8 mouse cellular contexts compared by ENCODE assay signal in genomic region chr13:64205186-64205585, GRCm38 (mm10). TPM values are rescaled to one million over a fixed set of nuclear protein-coding genes. Genes with fewer than 3 reads are reported as not detected.
DNase-seq lines count a peak whose midpoint lies in the region; ATAC-seq lines count a peak whose summit lies in the region.

No protein-coding gene starts in this region.

- no peaks in the 10 kb centered on the region for H3K9me3 ChIP-seq in liver, embryonic 11.5 days (ENCODE audit: control insufficient read depth, low read length)

- no peak for ATAC-seq in CD4-positive, CD25-positive, alpha-beta regulatory T cell, adult 4 months
- ATAC-seq in liver, embryonic 11.5 days (replicated peaks; ENCODE audit: low FRiP score), result 0 out of 2 replicates have a peak, but pooled peaks have one; percentile 45

- no peak overlapping the region for H3K27ac ChIP-seq in liver, embryonic 11.5 days (ENCODE audit: low read depth, low read length)

- H3K4me3 ChIP-seq in liver, embryonic 11.5 days (ENCODE audit: low read depth, low read length), result no peak overlapping the region

- H3K4me2 ChIP-seq in liver, embryonic 11.5 days, result no peak overlapping the region

- H3K36me3 ChIP-seq in liver, embryonic 11.5 days (ENCODE audit: control insufficient read depth, insufficient read depth, low read length), result no peaks in the 10 kb centered on the region

- H3K4me1 ChIP-seq in liver, embryonic 11.5 days (replicated peaks; ENCODE audit: control insufficient read depth, insufficient read depth, low read length), result no peaks in the 10 kb centered on the region

- 47% methylated on average over 2 of the region's 2 CpGs for WGBS in liver, embryonic 11.5 days

- peak; percentile 4 for DNase-seq in CD4-positive, CD25-positive, alpha-beta regulatory T cell, adult 2 months (ENCODE audit: low read depth, low spot score)
- DNase-seq in thymus, postnatal 25 days, result peak; percentile 16
- no peak for DNase-seq in thymus, postnatal 10 days (ENCODE audit: low spot score in 2 of 2)
- no peak for DNase-seq in liver, embryonic 11.5 days (ENCODE audit: low spot score)
- peak; percentile 19 for DNase-seq in yolk sac, embryonic 10.5 days (ENCODE audit: low spot score)
- DNase-seq in left cerebral cortex, adult 11 months (ENCODE audit: low spot score), result no peak
- no peak for DNase-seq in adrenal gland, adult 8-10 months

- no peak overlapping the region for H3K9ac ChIP-seq in liver, embryonic 11.5 days (ENCODE audit: low read depth, low read length)

- H3K27me3 ChIP-seq in liver, embryonic 11.5 days (replicated peaks; ENCODE audit: control insufficient read depth, insufficient read depth, low read length), result no peaks in the 10 kb centered on the region

RNA-seq across cellular contexts. Expression of gene Habp4, which starts 43.6 kb away (rescaled TPM):
- 1 to 10 TPM; 2.8 to 4.0 TPM for polyA plus RNA-seq in CD4-positive, CD25-positive, alpha-beta regulatory T cell, adult 4 months (2017; shearing (Covaris generic))
- 15.0 and 15.2 TPM in 2 replicates for polyA plus RNA-seq in liver, embryonic 11.5 days (2014; fragmentation: Nextera tagmentation; extraction: Ambion mirVana)
- total RNA-seq in adrenal gland, adult 8-10 months (2022), result 10 to 100 TPM; 33.4 to 57.7 (median 43.0) TPM

RNA-seq across cellular contexts. Expression of gene Zfp367, which starts 52.2 kb away (rescaled TPM):
- polyA plus RNA-seq in CD4-positive, CD25-positive, alpha-beta regulatory T cell, adult 4 months (2017; shearing (Covaris generic)), result 1 to 10 TPM; 7.8 to 8.7 TPM
- 21.2 and 25.1 TPM in 2 replicates for polyA plus RNA-seq in liver, embryonic 11.5 days (2014; fragmentation: Nextera tagmentation; extraction: Ambion mirVana)
- total RNA-seq in adrenal gland, adult 8-10 months (2022), result 10 to 100 TPM; 18.7 to 25.5 (median 23.4) TPM

Comparison
In these comparisons a context has a peak if more than half of its experiments do, and no peak if none do; other contexts are left out.
1. DNase-seq: peak in CD4-positive, CD25-positive, alpha-beta regulatory T cell, adult 2 months (single experiment), thymus, postnatal 25 days (single experiment) and yolk sac, embryonic 10.5 days (single experiment); none in thymus, postnatal 10 days (0 of 2), liver, embryonic 11.5 days (single experiment), left cerebral cortex, adult 11 months (single experiment) and adrenal gland, adult 8-10 months (single experiment).